Mouse (Mus musculus) spleen, adult 18-20 months (tissue): ENCODE results near the gene Rab6a.
"Not testable (repeated sequence)": the region's sequence is repeated elsewhere in the genome, so short reads cannot be mapped to it uniquely, and the experiment has no call there.

Experiments
- DNase-seq, 2 experiments: peaks; one replicate each; pipeline ENCODE4 v3.0.0; 2022; ENCODE audit warnings: mixed read lengths in 2 of 2

Rab6a gene

GRCm38 (mm10) chr7:100607214-100608129, at the start of gene Rab6a:
Rab6a (plus strand) TSS chr7:100607410.
- DNase-seq, result peak; percentile 91 to 94

GRCm38 (mm10) chr7:100559331-100559730, 47.9 kb upstream of the Rab6a start:
- DNase-seq, result no peak

GRCm38 (mm10) chr7:100561861-100562587, 45.2 kb upstream of the Rab6a start:
- DNase-seq, result no peak

GRCm38 (mm10) chr7:100567238-100567637, 40.0 kb upstream of the Rab6a start:
- not testable (repeated sequence) for DNase-seq

DNA sequence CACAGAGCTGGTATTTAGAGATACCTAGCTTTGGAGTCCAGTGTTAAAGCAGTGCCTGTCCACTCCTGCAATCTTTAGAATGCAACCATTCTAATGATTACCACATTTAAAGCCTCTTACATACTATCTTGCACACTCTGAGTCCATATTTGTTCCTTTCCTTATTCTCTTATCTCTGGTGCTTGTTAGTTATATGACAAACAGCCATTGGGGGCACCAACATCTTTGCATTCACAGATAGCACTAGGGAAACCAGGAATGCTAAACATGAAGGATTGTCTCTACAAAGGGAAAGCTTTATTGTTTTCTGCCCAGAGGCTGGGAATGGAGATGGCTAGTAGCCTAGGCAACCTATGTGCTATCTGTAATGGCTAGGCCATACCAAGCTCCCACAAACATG, 37.3 kb upstream of the Rab6a start:
- DNase-seq, result no peak

DNA sequence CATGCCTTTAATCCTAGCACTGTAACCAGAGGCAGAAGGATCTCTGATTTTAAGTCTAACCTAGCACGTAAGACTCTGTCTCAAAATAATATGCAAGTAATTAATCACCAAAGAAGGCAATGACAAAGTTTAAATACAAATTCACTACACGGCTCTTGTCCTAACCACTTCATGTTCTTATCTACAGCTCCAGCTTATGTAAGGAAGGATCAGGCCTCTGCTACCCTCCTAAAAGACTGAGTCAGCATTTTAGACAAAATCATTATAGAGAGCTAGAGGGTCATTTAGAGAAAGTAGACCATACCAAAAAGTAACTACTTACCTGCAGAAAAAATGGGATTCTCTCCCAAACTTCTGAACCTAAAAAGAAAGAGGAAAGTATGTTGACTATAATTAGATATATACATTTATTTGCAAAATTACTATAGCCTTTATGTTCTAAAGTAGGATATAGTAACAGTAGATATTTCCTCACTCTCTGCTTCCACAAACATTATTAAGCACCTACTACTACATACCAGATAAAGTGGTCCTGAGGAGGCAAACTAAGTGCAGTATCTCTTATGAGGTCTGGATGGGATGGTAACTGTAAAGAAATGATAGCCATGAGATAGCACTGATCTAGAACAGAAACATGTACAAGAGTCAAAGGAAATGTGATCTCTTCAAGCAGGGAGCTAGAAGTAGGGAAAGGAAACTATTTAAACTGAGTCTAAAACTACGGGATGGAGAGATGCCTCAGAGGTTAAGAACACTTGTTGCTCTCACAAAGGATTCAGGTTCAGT, 36.1 kb upstream of the Rab6a start:
- DNase-seq, result no peak

GRCm38 (mm10) chr7:100572061-100572460, 35.1 kb upstream of the Rab6a start:
- no peak for DNase-seq

GRCm38 (mm10) chr7:100572704-100573103, 34.5 kb upstream of the Rab6a start:
- DNase-seq, result no peak

GRCm38 (mm10) chr7:100578794-100579193, 28.4 kb upstream of the Rab6a start:
- DNase-seq, result no peak

GRCm38 (mm10) chr7:100582235-100582634, 25.0 kb upstream of the Rab6a start:
- no peak for DNase-seq

DNA sequence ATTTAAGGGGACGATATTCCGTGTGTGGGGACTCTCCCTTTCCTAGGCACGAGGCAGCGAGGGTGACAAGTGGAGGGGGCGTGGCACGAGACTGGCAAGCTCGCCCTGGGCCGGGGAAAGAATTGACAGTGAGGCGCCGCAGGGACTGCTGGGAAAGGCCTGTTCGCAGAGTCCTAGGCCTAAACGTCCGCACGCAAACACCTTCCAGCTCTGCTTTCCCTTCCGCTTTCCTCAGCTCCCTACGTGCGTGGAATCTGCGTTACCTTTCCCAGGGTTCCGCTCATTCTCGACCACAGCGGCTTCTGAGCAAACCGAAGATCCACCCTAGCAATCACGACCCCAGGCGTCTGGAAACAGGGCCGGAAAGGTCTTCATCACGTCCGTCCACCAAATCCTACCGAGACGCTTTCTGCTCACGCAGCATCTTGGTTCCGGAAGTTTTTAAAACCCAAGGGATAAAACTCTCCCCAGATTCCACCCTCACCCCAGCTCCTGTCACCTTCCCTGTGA, 24.4 kb upstream of the Rab6a start:
- peak; percentile 73 to 83 for DNase-seq

DNA sequence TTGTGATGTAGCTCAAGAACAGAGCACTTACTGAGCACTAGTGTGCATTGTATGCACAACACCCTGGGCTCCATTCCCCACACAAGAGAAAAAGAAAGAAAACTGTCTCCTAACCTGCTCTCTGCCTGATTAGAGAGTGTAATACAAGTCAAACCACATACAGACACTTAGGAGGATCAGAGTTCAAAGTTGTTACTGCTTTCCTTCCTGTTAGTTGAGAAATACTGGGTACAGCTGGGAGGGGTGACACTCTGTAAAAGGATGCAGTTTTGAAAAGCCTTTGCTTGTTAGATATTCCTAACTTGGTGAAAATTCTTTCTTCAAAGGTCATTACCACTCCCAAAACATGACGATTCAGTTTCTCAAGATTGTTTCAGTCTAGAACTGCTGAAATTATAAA, 17.4 kb upstream of the Rab6a start:
- DNase-seq, result no peak

DNA sequence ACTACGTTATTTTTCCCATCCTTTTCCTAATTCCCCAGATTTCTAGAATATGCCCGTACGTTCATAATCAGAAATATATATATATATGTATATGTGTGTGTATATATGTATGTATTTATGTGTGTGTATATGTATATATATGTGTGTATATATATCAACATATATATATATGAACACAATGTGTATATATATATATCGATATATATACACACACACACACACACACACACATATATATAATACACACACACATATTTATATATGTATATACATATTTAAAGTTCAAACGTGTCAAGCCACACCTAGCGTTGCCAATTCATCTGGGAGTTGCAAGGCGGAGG, 16.7 kb upstream of the Rab6a start:
- no peak for DNase-seq

- peak; percentile 61 to 70 for DNase-seq
These were observed 16.2 kb upstream of the Rab6a start for GRCm38 (mm10) chr7:100590845-100591521.

DNA sequence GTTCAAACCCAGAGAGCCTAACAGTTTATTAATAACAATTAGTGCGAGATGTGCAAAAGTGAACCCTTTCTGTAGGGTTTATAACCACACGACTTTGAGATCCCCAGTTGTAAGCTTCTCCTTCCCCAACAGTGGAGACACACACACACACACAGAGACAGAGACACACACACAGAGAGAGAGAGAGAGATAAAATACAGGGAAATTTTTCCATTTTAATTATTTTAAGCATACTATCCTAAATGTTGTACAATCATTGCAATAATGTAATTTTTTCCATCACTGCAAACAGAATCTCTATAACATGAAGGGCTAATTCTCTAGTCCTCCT, 15.7 kb upstream of the Rab6a start:
- no peak for DNase-seq

DNA sequence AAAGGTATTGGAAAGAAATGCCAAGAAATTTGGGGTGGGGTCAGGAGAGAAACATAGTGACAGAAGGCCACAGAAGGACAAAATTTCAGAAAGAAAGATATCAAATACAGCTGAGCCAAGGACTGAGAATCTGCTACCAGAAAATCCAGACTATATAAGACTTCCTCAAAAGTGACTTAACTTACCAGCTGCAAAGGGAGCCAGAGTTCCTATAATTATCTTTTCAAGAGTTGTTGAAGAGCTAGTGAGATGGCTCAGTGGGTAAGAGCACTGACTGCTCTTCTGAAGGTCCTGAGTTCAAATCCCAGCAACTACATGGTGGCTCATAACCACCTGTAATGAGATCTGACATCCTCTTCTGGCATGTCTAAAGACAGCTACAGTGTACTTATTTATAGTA, 13.9 kb upstream of the Rab6a start:
- no peak for DNase-seq

GRCm38 (mm10) chr7:100600211-100600610, 7.0 kb upstream of the Rab6a start:
- no peak for DNase-seq

- DNase-seq, result peak in 1 of 2 experiments; percentile 15
These were observed 1.0 kb downstream of the Rab6a start, which contains the start of gene Mrpl48 for GRCm38 (mm10) chr7:100608130-100608741. Mrpl48 (minus strand) TSS chr7:100608301.

GRCm38 (mm10) chr7:100608910-100609309, 1.7 kb downstream of the Rab6a start:
- DNase-seq, result no peak

DNA sequence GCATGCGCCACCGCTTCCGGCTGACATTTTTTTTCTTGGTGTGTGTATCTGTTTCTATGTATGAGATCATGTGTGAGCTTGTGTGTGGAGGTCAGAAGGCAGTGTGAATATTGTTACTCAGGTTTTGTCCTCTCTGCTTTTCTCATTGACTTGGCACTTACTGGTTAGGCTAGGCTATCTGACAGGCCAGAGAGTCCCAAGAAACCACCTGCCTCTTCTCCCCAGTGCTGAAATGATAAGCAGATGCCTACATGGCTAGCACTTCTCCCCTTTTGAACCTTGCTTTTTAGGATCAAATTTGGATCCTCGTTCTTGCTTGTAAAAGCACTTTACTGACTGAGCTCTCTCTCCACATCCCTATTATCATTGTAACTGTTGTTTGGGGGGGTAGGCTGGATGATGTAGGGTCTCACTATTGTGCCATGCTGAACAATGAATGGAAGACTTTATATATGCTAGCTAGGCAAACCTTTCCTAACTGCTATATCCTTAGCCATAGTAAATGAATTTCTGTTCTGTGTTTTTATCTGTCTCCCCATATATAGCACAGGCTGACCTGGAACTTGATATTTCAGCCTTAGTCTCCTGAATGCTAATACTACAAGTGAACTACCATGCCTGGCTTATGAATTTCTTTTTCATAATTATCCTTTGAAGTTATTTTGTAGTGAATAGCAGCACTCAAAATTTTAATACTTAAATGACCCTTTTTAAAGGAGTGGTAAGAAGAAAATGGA, 9.1 kb downstream of the Rab6a start:
- DNase-seq, result no peak

- no peak for DNase-seq
These were observed 15.1 kb downstream of the Rab6a start for GRCm38 (mm10) chr7:100622277-100622676.
